Mouse (Mus musculus): ENCODE results near the gene Rbm10.

- TF ChIP-seq CTCF (IDR thresholded peaks at IDR 0.05) (no peak), EP300 (IDR thresholded peaks at IDR 0.05) (no peak)
These were observed 8.8 kb upstream of the Rbm10 start for GRCm38 (mm10) chrX:20608500-20608899.

Measured in lung, postnatal 0 days (tissue).